Mouse (Mus musculus) liver, embryonic 15.5 days (tissue): ENCODE results near the gene Dph1. TPM values are rescaled to one million over a fixed set of nuclear protein-coding genes. Genes with fewer than 3 reads are reported as not detected.
A peak's percentile ranks its signal among the peaks of the same experiment; 100 is the strongest.

ENCODE experiments used
- ATAC-seq: fragments of 200-750 bp; cut with Nextera tagmentation; 2 replicates; pipeline ENCODE4 v1.8.0; 2017; ENCODE audit warnings: moderate number of reproducible peaks, mild to moderate bottlenecking, moderate library complexity; ENCODE audit not compliant: insufficient read depth
- H3K27ac ChIP-seq: fragments of 300-500 bp; sonication (generic); replicated peaks from 2 replicates; pipeline ENCODE4 v1.5.1; 2015; ENCODE audit warnings: mild to moderate bottlenecking, inconsistent platforms
- H3K27me3 ChIP-seq: fragments of 300-500 bp; sonication (generic); 2 replicates; pipeline ENCODE4 v1.6.1; 2015; ENCODE audit warnings: mild to moderate bottlenecking, inconsistent platforms
- H3K36me3 ChIP-seq: fragments of 300-500 bp; sonication (generic); replicated peaks from 2 replicates; pipeline ENCODE4 v1.6.1; 2015; ENCODE audit warnings: moderate library complexity, mild to moderate bottlenecking, inconsistent platforms
- H3K4me1 ChIP-seq: fragments of 300-500 bp; sonication (generic); replicated peaks from 2 replicates; pipeline ENCODE4 v1.6.1; 2015; ENCODE audit warnings: inconsistent platforms
- H3K4me2 ChIP-seq: fragments of 300-500 bp; sonication (generic); 2 replicates; pipeline ENCODE4 v1.6.1; 2015; ENCODE audit warnings: moderate library complexity, mild to moderate bottlenecking, inconsistent platforms
- H3K4me3 ChIP-seq: fragments of 300-500 bp; sonication (generic); replicated peaks from 2 replicates; pipeline ENCODE4 v1.5.1; 2015; ENCODE audit warnings: mild to moderate bottlenecking, inconsistent platforms
- H3K9ac ChIP-seq: fragments of 300-500 bp; sonication (generic); 2 replicates; pipeline ENCODE4 v1.6.1; 2015; ENCODE audit warnings: moderate library complexity, mild to moderate bottlenecking, inconsistent platforms
- H3K9me3 ChIP-seq: fragments of 300-500 bp; sonication (generic); replicated peaks from 2 replicates; pipeline ENCODE4 v1.6.1; 2016; ENCODE audit warnings: inconsistent platforms
- WGBS: fragments of 180-500 bp; shearing (Covaris S2); methylation state at CpG from one replicate; pipeline ENCODE4 v1.1.7; 2015; ENCODE audit warnings: mixed read lengths; ENCODE audit not compliant: insufficient replicate concordance; 5-methylcytosine and 5-hydroxymethylcytosine counted together
- polyA plus RNA-seq: library from polyadenylated mRNA; unstranded; fragments of >200 nt; fragmentation: Nextera tagmentation; extraction: Ambion mirVana; gene quantifications from 2 replicates; pipeline ENCODE4 v1.2.1, GENCODE M21; 2015

Gene Dph1
- polyA plus RNA-seq, 1 experiment from 2014 or later, result 10.9 TPM

DNA sequence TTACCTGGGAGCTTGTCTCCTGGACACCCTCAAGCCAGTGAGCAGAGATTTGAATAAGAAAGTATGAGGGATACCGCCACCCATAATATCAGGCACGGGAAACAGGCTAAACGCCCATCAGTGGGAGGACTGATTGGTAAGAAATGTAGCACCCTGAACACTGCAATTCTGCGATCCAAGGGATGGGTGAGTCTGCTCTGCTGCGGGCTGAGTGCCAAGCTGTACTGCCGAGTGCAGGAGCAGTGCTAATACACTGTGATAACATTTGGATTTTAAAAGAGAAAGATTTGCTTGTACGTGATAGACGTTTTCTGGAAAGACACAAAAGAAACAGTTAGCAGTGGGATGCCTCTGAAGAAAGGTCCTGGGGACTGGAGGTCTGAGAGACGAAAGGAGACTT, 29.1 kb upstream of the Dph1 start:
- ATAC-seq, result no peak
- WGBS, result 55% methylated on average over 9 of the region's 9 CpGs
- H3K36me3 ChIP-seq, result no peaks in the 10 kb centered on the region
- H3K4me1 ChIP-seq, result peaks cover 20% of the 10 kb centered on the region
- no peaks in the 10 kb centered on the region for H3K9me3 ChIP-seq
- peaks cover 24% of the 10 kb centered on the region; the same call in 1 of the 2 replicates for H3K27me3 ChIP-seq
- no peak overlapping the region for H3K4me2 ChIP-seq
- no peak overlapping the region for H3K4me3 ChIP-seq
- H3K27ac ChIP-seq, result no peak overlapping the region
- H3K9ac ChIP-seq, result no peak overlapping the region

GRCm38 (mm10) chr11:75214081-75214950, 23.3 kb upstream of the Dph1 start:
- H3K4me3 ChIP-seq, result peak overlapping the region; percentile 31
- no peaks in the 10 kb centered on the region for H3K9me3 ChIP-seq
- peaks cover 60% of the 10 kb centered on the region for H3K4me1 ChIP-seq
- H3K27me3 ChIP-seq, result peaks cover 29% of the 10 kb centered on the region
- ATAC-seq, result peak; percentile 6; the same call in 1 of the 2 replicates
- H3K9ac ChIP-seq, result peak overlapping the region; percentile 33; the same call in 1 of the 2 replicates
- peak overlapping the region; percentile 49 for H3K27ac ChIP-seq
- H3K36me3 ChIP-seq, result no peaks in the 10 kb centered on the region
- H3K4me2 ChIP-seq, result peak overlapping the region; percentile 50
- 32% methylated on average over 13 of the region's 13 CpGs for WGBS

DNA sequence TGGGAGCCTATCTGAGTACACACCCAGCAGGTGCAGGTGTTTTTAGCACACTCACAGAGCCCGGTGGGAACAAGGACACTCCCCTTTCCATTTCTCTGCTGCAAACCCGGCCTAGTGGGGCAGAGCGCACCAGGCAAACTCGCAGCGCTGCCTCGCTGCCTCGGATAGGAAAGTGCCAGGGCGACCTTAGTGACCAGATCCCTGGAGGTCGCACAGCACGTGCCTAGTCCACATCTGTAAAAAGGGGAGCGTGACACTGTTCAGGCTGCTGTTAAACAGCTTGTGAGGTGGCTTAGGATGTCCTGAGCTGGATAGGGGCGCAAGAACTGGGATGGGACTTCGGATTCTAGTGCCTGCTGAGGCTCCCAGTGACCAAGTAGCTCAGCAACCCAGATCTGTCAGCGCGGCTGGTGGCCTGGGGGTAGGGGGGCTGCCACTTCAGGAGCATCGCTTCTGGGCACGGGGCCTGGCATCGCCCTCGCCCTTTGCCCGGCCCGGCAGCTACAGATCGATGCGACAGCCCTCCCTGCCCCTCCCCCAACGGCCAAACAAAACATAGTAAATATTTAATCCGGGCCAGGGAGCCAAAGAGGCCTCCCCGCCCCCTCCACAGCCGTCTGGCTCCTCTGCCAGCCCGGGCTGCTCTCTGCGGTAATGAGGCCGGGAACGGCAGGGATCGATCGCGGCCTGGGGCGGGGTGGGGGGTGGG, 22.5 kb upstream of the Dph1 start:
- WGBS, result 21% methylated on average over 35 of the region's 35 CpGs

GRCm38 (mm10) chr11:75212876-75213275, 21.8 kb upstream of the Dph1 start:
- no peak overlapping the region for H3K4me3 ChIP-seq
- ATAC-seq, result no peak
- no peak overlapping the region for H3K9ac ChIP-seq
- no peak overlapping the region; the same call in 1 of the 2 replicates for H3K27ac ChIP-seq
- WGBS, result 50% methylated on average over 3 of the region's 3 CpGs
- H3K4me1 ChIP-seq, result peaks cover 72% of the 10 kb centered on the region
- no peaks in the 10 kb centered on the region for H3K9me3 ChIP-seq
- H3K4me2 ChIP-seq, result no peak overlapping the region
- peaks cover 29% of the 10 kb centered on the region for H3K27me3 ChIP-seq
- no peaks in the 10 kb centered on the region for H3K36me3 ChIP-seq

More for the DNA sequence above, 22.5 kb upstream of the Dph1 start:
- Histone ChIP-seq H3K36me3 (no peaks in the 10 kb centered on the region), H3K4me1 (peaks cover 67% of the 10 kb centered on the region), H3K4me2 (peak overlapping the region; percentile 50), H3K9ac (peak overlapping the region; percentile 33; the same call in 1 of the 2 replicates), H3K27ac (peak overlapping the region; percentile 67), H3K27me3 (peaks cover 29% of the 10 kb centered on the region), H3K9me3 (no peaks in the 10 kb centered on the region), H3K4me3 (peak overlapping the region; percentile 31)
- peak; percentile 66 for ATAC-seq

DNA sequence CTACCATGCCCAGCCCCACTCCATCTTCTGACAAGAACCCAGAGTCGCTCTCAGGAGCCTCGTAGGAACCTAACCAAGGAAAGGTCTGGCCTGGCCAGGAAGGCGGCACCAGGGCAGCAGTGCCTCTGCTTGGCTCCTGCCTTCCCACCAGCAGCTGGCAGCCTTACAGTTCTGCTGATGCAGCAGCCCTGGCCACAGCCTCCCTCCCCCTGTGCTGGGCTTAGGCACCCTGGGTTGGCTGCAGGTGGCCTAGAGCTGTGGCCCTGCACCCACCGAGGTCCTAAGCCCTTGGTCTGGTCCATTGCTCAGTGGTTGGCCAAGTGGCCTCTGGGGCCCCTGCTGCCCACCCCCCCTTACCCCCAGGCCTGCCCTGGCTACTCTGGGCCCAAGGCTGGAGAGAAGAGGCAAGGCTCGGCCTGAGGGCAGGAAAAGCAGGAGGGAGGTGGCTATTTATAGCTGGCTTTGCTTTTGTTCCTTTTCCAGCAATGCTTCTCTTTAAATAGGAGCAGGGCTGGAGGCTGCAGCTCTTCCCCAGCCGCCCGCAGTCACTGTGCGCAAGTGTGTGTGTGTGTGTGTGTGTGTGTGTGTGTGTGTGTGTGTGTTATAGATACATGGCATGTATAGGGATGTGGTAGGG, 21.1 kb upstream of the Dph1 start:
- peaks cover 29% of the 10 kb centered on the region for H3K27me3 ChIP-seq
- no peaks in the 10 kb centered on the region for H3K36me3 ChIP-seq
- no peak overlapping the region for H3K4me2 ChIP-seq
- H3K9me3 ChIP-seq, result no peaks in the 10 kb centered on the region
- WGBS, result 61% methylated on average over 8 of the region's 8 CpGs
- no peak overlapping the region for H3K4me3 ChIP-seq
- H3K9ac ChIP-seq, result no peak overlapping the region
- peak overlapping the region; percentile 59 for H3K27ac ChIP-seq
- H3K4me1 ChIP-seq, result peaks cover 72% of the 10 kb centered on the region
- ATAC-seq, result no peak

DNA sequence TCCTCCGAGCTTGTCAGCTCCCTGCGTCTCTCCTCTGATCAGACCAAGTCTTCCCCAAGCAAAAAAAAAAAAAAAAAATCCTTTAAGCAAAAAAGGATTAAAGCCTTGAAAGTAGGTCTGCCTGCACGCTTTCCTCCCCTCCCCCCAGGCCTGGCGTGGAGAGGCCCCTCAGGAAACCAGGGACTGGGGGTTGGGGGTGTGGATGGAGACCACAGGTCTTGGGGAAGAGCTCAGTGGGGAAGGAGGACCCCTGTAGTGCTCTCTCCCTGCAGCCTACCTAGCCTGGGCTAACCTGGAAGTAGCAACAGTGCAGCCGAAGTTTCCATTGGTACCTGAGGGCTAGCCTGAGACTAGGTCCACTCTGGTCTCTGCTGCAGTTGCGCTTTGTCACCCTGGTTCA, 19.7 kb upstream of the Dph1 start:
- H3K9ac ChIP-seq, result no peak overlapping the region; the same call in 1 of the 2 replicates
- 62% methylated on average over 6 of the region's 6 CpGs for WGBS
- peaks cover 71% of the 10 kb centered on the region for H3K4me1 ChIP-seq
- no peaks in the 10 kb centered on the region for H3K36me3 ChIP-seq
- H3K9me3 ChIP-seq, result no peaks in the 10 kb centered on the region
- ATAC-seq, result no peak
- no peak overlapping the region for H3K4me3 ChIP-seq
- H3K27ac ChIP-seq, result peak overlapping the region; percentile 75
- peak overlapping the region; percentile 3; the same call in 1 of the 2 replicates for H3K4me2 ChIP-seq
- peaks cover 18% of the 10 kb centered on the region for H3K27me3 ChIP-seq

- H3K36me3 ChIP-seq, result no peaks in the 10 kb centered on the region
- 0 out of 2 replicates have a peak overlapping the region, but pooled peaks have one; percentile 26 for H3K9ac ChIP-seq
- peaks cover 66% of the 10 kb centered on the region for H3K4me1 ChIP-seq
- ATAC-seq, result peak; percentile 74
- peak overlapping the region; percentile 53 for H3K4me2 ChIP-seq
- no peak overlapping the region; the same call in 1 of the 2 replicates for H3K4me3 ChIP-seq
- H3K9me3 ChIP-seq, result no peaks in the 10 kb centered on the region
- peak overlapping the region; percentile 75 for H3K27ac ChIP-seq
- 37% methylated on average over 4 of the region's 4 CpGs for WGBS
- H3K27me3 ChIP-seq, result peaks cover 18% of the 10 kb centered on the region
Measured at GRCm38 (mm10) chr11:75210093-75210492, 19.1 kb upstream of the Dph1 start.

GRCm38 (mm10) chr11:75209363-75209762, 18.3 kb upstream of the Dph1 start:
- Histone ChIP-seq H3K9ac (no peak overlapping the region), H3K4me1 (peaks cover 67% of the 10 kb centered on the region)

DNA sequence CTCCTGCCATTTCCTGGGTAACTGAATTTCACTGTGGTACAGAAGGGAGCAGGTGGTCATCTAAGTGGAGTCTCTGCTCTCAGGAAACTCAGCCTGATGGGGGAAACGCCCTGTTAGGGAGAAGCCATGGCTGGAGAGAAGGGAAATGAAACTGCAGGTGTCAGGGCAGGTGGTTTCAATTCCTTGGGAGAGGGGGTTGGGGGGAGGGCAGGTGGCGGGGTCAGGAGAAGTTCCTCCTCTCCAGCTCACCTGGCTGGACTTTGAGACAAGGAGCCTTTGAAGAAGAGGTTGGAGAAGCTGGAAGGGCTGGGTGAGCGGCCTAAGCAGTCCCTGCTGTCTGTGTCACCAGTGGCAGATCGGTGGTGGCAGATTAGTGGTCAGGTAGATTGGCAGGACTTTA, 15.3 kb upstream of the Dph1 start:
- H3K4me3 ChIP-seq, result no peak overlapping the region
- WGBS, result 66% methylated on average over 4 of the region's 4 CpGs
- H3K9ac ChIP-seq, result no peak overlapping the region
- ATAC-seq, result no peak
- H3K4me1 ChIP-seq, result peaks cover 50% of the 10 kb centered on the region
- H3K4me2 ChIP-seq, result no peak overlapping the region
- no peak overlapping the region for H3K27ac ChIP-seq
- H3K9me3 ChIP-seq, result no peaks in the 10 kb centered on the region
- H3K36me3 ChIP-seq, result no peaks in the 10 kb centered on the region
- peaks cover 10% of the 10 kb centered on the region; the same call in 1 of the 2 replicates for H3K27me3 ChIP-seq

More at GRCm38 (mm10) chr11:75209363-75209762, 18.3 kb upstream of the Dph1 start:
- Histone ChIP-seq H3K27ac (peak overlapping the region; percentile 75), H3K4me3 (no peak overlapping the region), H3K9me3 (no peaks in the 10 kb centered on the region), H3K27me3 (peaks cover 12% of the 10 kb centered on the region; the same call in 1 of the 2 replicates), H3K4me2 (no peak overlapping the region), H3K36me3 (no peaks in the 10 kb centered on the region)
- ATAC-seq, result no peak
- 40% methylated on average over 4 of the region's 4 CpGs for WGBS

GRCm38 (mm10) chr11:75204472-75204871, 13.4 kb upstream of the Dph1 start:
- Histone ChIP-seq H3K4me3 (no peak overlapping the region), H3K9me3 (no peaks in the 10 kb centered on the region), H3K9ac (no peak overlapping the region), H3K27me3 (peaks cover 29% of the 10 kb centered on the region), H3K4me1 (peaks cover 35% of the 10 kb centered on the region), H3K36me3 (no peaks in the 10 kb centered on the region), H3K4me2 (no peak overlapping the region), H3K27ac (no peak overlapping the region)
- no peak for ATAC-seq
- 35% methylated on average over 9 of the region's 9 CpGs for WGBS
